Mouse (Mus musculus): Measurements from ENCODE around the gene Cdk5r1. TPM values are rescaled to one million over a fixed set of nuclear protein-coding genes. Genes with fewer than 3 reads are reported as not detected.

Gene Cdk5r1
- polyA plus RNA-seq, 1 experiment from 2014 or later: 0.75 TPM

- Histone ChIP-seq H3K36me3 (peaks cover 7% of the 10 kb centered on the region), H3K9me3 (replicated peaks) (no peaks in the 10 kb centered on the region), H3K4me1 (peaks cover 9% of the 10 kb centered on the region), H3K27me3 (replicated peaks) (peaks cover 26% of the 10 kb centered on the region), H3K4me3 (no peak overlapping the region), H3K27ac (no peak overlapping the region), H3K9ac (no peak overlapping the region), H3K4me2 (no peak overlapping the region)
- no peak for ATAC-seq
- 78% methylated on average over 7 of the region's 7 CpGs for WGBS (ENCODE audit: insufficient replicate concordance)
Measured at GRCm38 (mm10) chr11:80482921-80483320, 6.1 kb downstream of the Cdk5r1 start.

DNA sequence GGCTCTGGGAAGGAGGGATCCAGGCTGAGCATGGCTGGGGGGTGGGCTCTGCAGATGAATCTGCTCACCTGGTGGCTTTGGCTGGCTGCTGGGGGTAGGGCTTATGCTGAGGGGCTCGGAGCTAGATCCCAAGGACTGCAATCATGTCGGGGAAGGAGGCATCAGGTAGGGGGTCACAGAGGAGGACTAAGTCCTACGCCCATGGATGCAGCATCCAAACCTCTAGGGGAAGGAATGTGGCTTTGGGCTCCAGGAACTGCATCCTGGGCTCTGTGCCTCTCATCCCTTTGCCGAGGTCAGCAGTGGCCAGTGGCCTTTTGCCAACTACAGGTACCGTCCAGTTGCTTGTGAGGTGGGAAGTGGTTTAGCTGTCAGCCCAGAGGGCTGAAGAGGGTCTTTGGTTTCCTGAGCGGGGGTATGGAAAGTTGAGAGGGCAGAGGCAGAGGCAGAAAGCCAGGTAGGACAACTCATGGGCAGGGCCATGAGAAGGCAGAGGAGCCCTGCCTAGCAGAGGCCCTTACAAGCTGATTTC, 6.8 kb downstream of the Cdk5r1 start:
- Histone ChIP-seq H3K4me1 (peaks cover 4% of the 10 kb centered on the region; the same call in 1 of the 2 replicates), H3K27ac (no peak overlapping the region), H3K36me3 (peaks cover 4% of the 10 kb centered on the region; the same call in 1 of the 2 replicates), H3K4me2 (no peak overlapping the region), H3K4me3 (no peak overlapping the region), H3K27me3 (replicated peaks) (peaks cover 19% of the 10 kb centered on the region), H3K9ac (no peak overlapping the region), H3K9me3 (replicated peaks) (no peaks in the 10 kb centered on the region)
- no peak for ATAC-seq
- WGBS (ENCODE audit: insufficient replicate concordance): 68% methylated on average over 6 of the region's 6 CpGs

DNA sequence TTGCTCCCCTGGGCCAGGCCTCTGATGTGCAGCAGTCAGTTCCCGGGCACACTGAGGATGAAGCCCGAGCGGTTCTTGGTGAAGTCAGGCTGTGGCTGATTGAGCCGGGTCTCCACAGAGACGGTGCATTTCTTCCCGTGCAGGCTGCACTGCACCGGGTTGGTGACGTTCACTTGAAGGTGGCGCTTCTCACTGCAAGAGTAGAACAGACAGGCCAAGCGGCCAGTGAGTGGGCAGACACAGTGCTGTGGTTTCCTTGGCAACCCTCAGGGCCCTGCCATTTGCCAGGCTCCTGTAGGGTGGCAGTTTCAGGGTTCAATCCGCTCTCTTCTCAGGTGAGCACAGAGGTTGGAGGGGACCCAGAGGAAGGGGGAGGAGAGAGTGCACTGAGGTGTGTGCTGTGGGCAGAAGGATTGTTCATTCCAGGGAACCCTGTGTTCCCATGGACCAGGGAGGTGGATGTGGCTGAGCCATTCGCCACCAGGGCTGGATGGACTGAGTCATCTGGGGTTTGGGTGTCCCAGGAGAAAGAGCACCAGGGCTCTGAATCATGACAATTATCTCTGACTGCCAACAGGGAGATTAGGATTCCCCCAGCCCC, 7.5 kb downstream of the Cdk5r1 start:
- Histone ChIP-seq H3K27me3 (replicated peaks) (peaks cover 14% of the 10 kb centered on the region; the same call in 1 of the 2 replicates), H3K9ac (no peak overlapping the region), H3K36me3 (peaks cover 4% of the 10 kb centered on the region; the same call in 1 of the 2 replicates), H3K4me3 (no peak overlapping the region), H3K4me1 (0 out of 2 replicates have a peak, but pooled peaks cover 3% of the 10 kb centered on the region), H3K9me3 (replicated peaks) (no peaks in the 10 kb centered on the region), H3K27ac (no peak overlapping the region), H3K4me2 (no peak overlapping the region)
- WGBS (ENCODE audit: insufficient replicate concordance): 58% methylated on average over 12 of the region's 12 CpGs
- no peak for ATAC-seq

DNA sequence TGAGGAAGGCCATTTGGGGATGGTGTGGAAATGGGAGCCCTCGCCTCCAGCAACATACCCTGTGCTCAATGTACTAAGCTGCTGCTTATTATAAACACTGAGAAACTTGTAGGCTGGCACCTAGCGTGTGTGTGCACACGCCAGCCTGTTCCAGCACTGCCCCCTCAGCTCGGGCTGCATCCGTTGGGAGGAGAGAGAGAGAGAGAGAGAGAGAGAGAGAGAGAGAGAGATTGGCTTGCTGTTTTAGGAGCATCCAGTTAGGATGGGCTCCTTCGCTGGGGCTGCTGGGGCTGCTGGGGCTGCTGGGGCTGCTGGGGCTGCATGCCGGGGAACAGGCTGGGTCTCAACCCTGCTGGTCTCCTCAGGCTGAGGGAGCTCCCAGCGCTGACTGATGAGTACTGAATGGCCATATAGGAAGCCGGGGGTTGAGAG, 8.3 kb downstream of the Cdk5r1 start:
- H3K4me2 ChIP-seq: no peak overlapping the region
- no peak overlapping the region for H3K27ac ChIP-seq
- H3K4me3 ChIP-seq: no peak overlapping the region
- peaks cover 14% of the 10 kb centered on the region; the same call in 1 of the 2 replicates for H3K27me3 ChIP-seq (replicated peaks)
- 68% methylated on average over 9 of the region's 9 CpGs for WGBS (ENCODE audit: insufficient replicate concordance)
- peaks cover 8% of the 10 kb centered on the region; the same call in 1 of the 2 replicates for H3K4me1 ChIP-seq
- no peaks in the 10 kb centered on the region for H3K9me3 ChIP-seq (replicated peaks)
- no peak for ATAC-seq
- H3K9ac ChIP-seq: no peak overlapping the region
- no peaks in the 10 kb centered on the region; the same call in 1 of the 2 replicates for H3K36me3 ChIP-seq

- Histone ChIP-seq H3K27ac (no peak overlapping the region), H3K4me2 (no peak overlapping the region), H3K4me3 (no peak overlapping the region), H3K27me3 (replicated peaks) (peaks cover 14% of the 10 kb centered on the region; the same call in 1 of the 2 replicates), H3K9me3 (replicated peaks) (no peaks in the 10 kb centered on the region), H3K9ac (no peak overlapping the region), H3K36me3 (no peaks in the 10 kb centered on the region), H3K4me1 (peaks cover 8% of the 10 kb centered on the region; the same call in 1 of the 2 replicates)
- whole genome bisulfite sequencing (ENCODE audit: insufficient replicate concordance): 65% methylated on average over 10 of the region's 10 CpGs
- ATAC-seq: no peak
Measured at GRCm38 (mm10) chr11:80485622-80486206, 8.9 kb downstream of the Cdk5r1 start.

- no peak overlapping the region for H3K4me3 ChIP-seq
- H3K27me3 ChIP-seq (replicated peaks): peaks cover 10% of the 10 kb centered on the region; the same call in 1 of the 2 replicates
- peaks cover 8% of the 10 kb centered on the region; the same call in 1 of the 2 replicates for H3K4me1 ChIP-seq
- WGBS (ENCODE audit: insufficient replicate concordance): 65% methylated on average over 15 of the region's 15 CpGs
- no peak overlapping the region for H3K4me2 ChIP-seq
- H3K36me3 ChIP-seq: no peaks in the 10 kb centered on the region
- H3K27ac ChIP-seq: no peak overlapping the region
- H3K9ac ChIP-seq: no peak overlapping the region
- ATAC-seq: no peak
- H3K9me3 ChIP-seq (replicated peaks): no peaks in the 10 kb centered on the region
Measured at GRCm38 (mm10) chr11:80487904-80488587, 11.2 kb downstream of the Cdk5r1 start.

- 0 out of 2 replicates have a peak overlapping the region, but pooled peaks have one; percentile 31 for H3K27ac ChIP-seq
Measured at GRCm38 (mm10) chr11:80489172-80489881, 12.5 kb downstream of the Cdk5r1 start.

GRCm38 (mm10) chr11:80489882-80490196, 13.0 kb downstream of the Cdk5r1 start:
- Histone ChIP-seq H3K27me3 (replicated peaks) (peaks cover 8% of the 10 kb centered on the region; the same call in 1 of the 2 replicates), H3K9ac (no peak overlapping the region), H3K9me3 (replicated peaks) (no peaks in the 10 kb centered on the region), H3K4me2 (no peak overlapping the region), H3K4me1 (peaks cover 8% of the 10 kb centered on the region; the same call in 1 of the 2 replicates), H3K4me3 (no peak overlapping the region), H3K36me3 (no peaks in the 10 kb centered on the region), H3K27ac (no peak overlapping the region)
- 23% methylated on average over 5 of the region's 5 CpGs for WGBS (ENCODE audit: insufficient replicate concordance)
- 0 out of 2 replicates have a peak, but pooled peaks have one; percentile 48 for ATAC-seq

More at GRCm38 (mm10) chr11:80489172-80489881, 12.5 kb downstream of the Cdk5r1 start:
- Histone ChIP-seq H3K27me3 (replicated peaks) (peaks cover 10% of the 10 kb centered on the region; the same call in 1 of the 2 replicates), H3K9ac (no peak overlapping the region), H3K9me3 (replicated peaks) (no peaks in the 10 kb centered on the region), H3K4me2 (no peak overlapping the region), H3K4me1 (peaks cover 8% of the 10 kb centered on the region; the same call in 1 of the 2 replicates), H3K4me3 (no peak overlapping the region), H3K36me3 (no peaks in the 10 kb centered on the region)
- ATAC-seq: no peak
- WGBS (ENCODE audit: insufficient replicate concordance): 45% methylated on average over 12 of the region's 12 CpGs

DNA sequence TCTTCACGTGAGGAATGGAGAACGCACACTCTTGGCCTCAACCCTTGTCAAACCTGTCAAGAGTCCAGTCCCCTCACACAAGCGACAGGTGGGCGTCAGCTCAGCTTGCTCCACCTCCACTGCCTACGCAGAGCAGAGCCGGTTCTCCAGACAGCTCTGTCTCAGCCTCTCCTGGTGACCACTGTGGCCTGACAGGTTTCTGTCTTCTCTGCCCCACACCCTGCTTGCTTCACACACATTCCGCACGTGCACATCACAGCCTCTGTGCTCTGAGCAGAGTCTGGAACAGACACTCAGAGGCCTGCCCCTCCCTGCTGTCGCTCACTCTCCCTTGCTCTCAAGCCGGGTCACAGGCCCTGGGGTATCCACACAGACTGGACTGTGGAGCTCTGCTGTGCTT, 14.0 kb downstream of the Cdk5r1 start:
- no peak for ATAC-seq
- no peaks in the 10 kb centered on the region for H3K27me3 ChIP-seq (replicated peaks)
- H3K27ac ChIP-seq: no peak overlapping the region

DNA sequence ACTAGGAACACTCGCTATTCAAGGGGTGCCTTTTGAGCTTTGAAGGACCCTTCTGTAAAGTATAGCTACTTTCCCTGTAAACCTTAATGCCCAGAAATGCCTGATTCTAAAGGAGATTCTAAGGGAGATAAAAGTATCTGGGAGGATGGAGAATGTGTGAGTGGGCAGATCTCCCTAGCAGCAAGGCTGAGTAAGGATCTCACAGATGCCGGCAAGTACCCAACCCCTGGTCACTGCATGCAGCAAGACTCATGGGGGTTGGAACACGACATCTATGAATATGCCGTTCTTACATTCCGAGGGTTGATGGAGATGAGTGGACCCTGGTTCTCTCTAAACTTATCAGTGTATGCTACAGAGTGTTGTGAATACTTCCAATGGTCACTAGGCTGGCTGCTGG, 16.4 kb downstream of the Cdk5r1 start:
- H3K9ac ChIP-seq: no peak overlapping the region
- H3K27ac ChIP-seq: no peak overlapping the region
- no peak overlapping the region for H3K4me3 ChIP-seq
- no peaks in the 10 kb centered on the region for H3K9me3 ChIP-seq (replicated peaks)
- no peaks in the 10 kb centered on the region for H3K36me3 ChIP-seq
- no peak for ATAC-seq
- H3K4me1 ChIP-seq: peaks cover 8% of the 10 kb centered on the region; the same call in 1 of the 2 replicates
- H3K27me3 ChIP-seq (replicated peaks): no peaks in the 10 kb centered on the region
- H3K4me2 ChIP-seq: no peak overlapping the region
- 75% methylated on average over 5 of the region's 5 CpGs for WGBS (ENCODE audit: insufficient replicate concordance)

More for the DNA sequence above, 14.0 kb downstream of the Cdk5r1 start:
- peaks cover 8% of the 10 kb centered on the region; the same call in 1 of the 2 replicates for H3K4me1 ChIP-seq
- 67% methylated on average over 10 of the region's 10 CpGs for WGBS (ENCODE audit: insufficient replicate concordance)
- no peaks in the 10 kb centered on the region for H3K9me3 ChIP-seq (replicated peaks)
- no peak overlapping the region for H3K4me2 ChIP-seq
- H3K9ac ChIP-seq: no peak overlapping the region
- no peaks in the 10 kb centered on the region for H3K36me3 ChIP-seq
- H3K4me3 ChIP-seq: no peak overlapping the region

GRCm38 (mm10) chr11:80494852-80495251, 18.0 kb downstream of the Cdk5r1 start:
- Histone ChIP-seq H3K9ac (no peak overlapping the region), H3K4me2 (no peak overlapping the region), H3K4me3 (no peak overlapping the region), H3K9me3 (replicated peaks) (no peaks in the 10 kb centered on the region), H3K36me3 (no peaks in the 10 kb centered on the region), H3K27me3 (replicated peaks) (no peaks in the 10 kb centered on the region), H3K27ac (no peak overlapping the region), H3K4me1 (peaks cover 6% of the 10 kb centered on the region)
- 72% methylated on average over 9 of the region's 9 CpGs for WGBS (ENCODE audit: insufficient replicate concordance)
- no peak for ATAC-seq

All from liver, embryonic 12.5 days (tissue).